Mouse (Mus musculus) cerebellum, postnatal 36 days (tissue): ENCODE measurements at regions not wholly inside any gene's neighbourhood (a gene's known extent, or its start where the extent isn't known, plus 50 kb on each side); places are given as distances from the start of the nearest gene placed in this dataset.

Experiments used
- DNase-seq, 2 experiments: peaks; one replicate each; pipeline ENCODE4 v3.0.0; 2021 to 2022; ENCODE audit warnings: mixed read lengths in 2 of 2

GRCm38 (mm10) chr2:40149186-40149585 is 922.9 kb upstream of the Ppp6c start:
- DNase-seq: no peak

GRCm38 (mm10) chr2:40127615-40128014 is 901.4 kb upstream of the Ppp6c start:
- DNase-seq: peak in 1 of 2 experiments; percentile 3

- no peak for DNase-seq
Observed at GRCm38 (mm10) chr2:40119176-40119575, 892.9 kb upstream of the Ppp6c start.

GRCm38 (mm10) chr2:40114435-40114834 is 888.2 kb upstream of the Ppp6c start:
- no peak for DNase-seq
